Mouse (Mus musculus) liver, embryonic 13.5 days (tissue): ENCODE results near the gene Ninj2. TPM values are rescaled to one million over a fixed set of nuclear protein-coding genes. Genes with fewer than 3 reads are reported as not detected.

Source experiments
- ATAC-seq: fragments of 200-750 bp; cut with Nextera tagmentation; 2 replicates; pipeline ENCODE4 v1.8.0; 2017; ENCODE audit warnings: low read depth, mild to moderate bottlenecking, moderate number of reproducible peaks, moderate library complexity
- DNase-seq: peaks from one replicate; pipeline ENCODE4 v3.0.0; 2022
- H3K27ac ChIP-seq: fragments of 300-500 bp; sonication (generic); 2 replicates; pipeline ENCODE4 v1.5.1; 2015; ENCODE audit warnings: moderate library complexity, mild to moderate bottlenecking, inconsistent platforms
- H3K27me3 ChIP-seq: fragments of 300-500 bp; sonication (generic); 2 replicates; pipeline ENCODE4 v1.6.1; 2015; ENCODE audit warnings: mild to moderate bottlenecking, inconsistent platforms
- H3K36me3 ChIP-seq: fragments of 300-500 bp; sonication (generic); 2 replicates; pipeline ENCODE4 v1.6.1; 2015; ENCODE audit warnings: mild to moderate bottlenecking, inconsistent platforms
- H3K4me1 ChIP-seq: fragments of 300-500 bp; sonication (generic); replicated peaks from 2 replicates; pipeline ENCODE4 v1.6.1; 2015; ENCODE audit warnings: inconsistent platforms
- H3K4me2 ChIP-seq: fragments of 300-500 bp; sonication (generic); 2 replicates; pipeline ENCODE4 v1.6.1; 2015; ENCODE audit warnings: inconsistent platforms, mild to moderate bottlenecking, moderate library complexity
- H3K4me3 ChIP-seq: fragments of 300-500 bp; sonication (generic); replicated peaks from 2 replicates; pipeline ENCODE4 v1.5.1; 2015; ENCODE audit warnings: mild to moderate bottlenecking, inconsistent platforms
- H3K9ac ChIP-seq: fragments of 300-500 bp; sonication (generic); 2 replicates; pipeline ENCODE4 v1.6.1; 2015; ENCODE audit warnings: mild to moderate bottlenecking, inconsistent platforms
- H3K9me3 ChIP-seq: fragments of 300-500 bp; sonication (generic); replicated peaks from 2 replicates; pipeline ENCODE4 v1.6.1; 2016; ENCODE audit warnings: inconsistent platforms
- WGBS: fragments of 180-500 bp; shearing (Covaris S2); methylation state at CpG from one replicate; pipeline ENCODE4 v1.1.7; 2015; ENCODE audit not compliant: insufficient replicate concordance; 5-methylcytosine and 5-hydroxymethylcytosine counted together
- polyA plus RNA-seq: library from polyadenylated mRNA; unstranded; fragments of >200 nt; fragmentation: Nextera tagmentation; extraction: Ambion mirVana; gene quantifications from 2 replicates; pipeline ENCODE4 v1.2.1, GENCODE M21; 2015

Ninj2 gene
- polyA plus RNA-seq, 1 experiment from 2014 or later, result not detected

DNA sequence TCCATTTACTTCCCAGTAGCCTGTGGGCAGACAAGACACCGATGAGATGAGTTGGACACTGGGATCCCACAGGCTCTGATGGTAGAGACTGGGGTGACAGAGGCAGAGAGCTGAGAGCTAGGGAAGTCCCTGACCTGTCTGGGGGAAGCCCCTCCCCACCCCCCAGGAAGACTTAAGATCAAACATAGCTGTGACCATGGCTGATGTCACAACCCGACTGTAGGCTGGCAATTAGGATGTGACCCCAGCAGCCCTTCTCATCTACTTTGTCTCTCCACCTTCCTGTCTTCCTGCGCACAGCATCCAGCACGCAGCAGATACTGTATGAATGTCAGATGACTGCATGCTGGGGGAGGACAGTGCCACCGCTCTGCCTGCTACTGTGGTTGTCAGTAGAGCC is 113.4 kb downstream of the Ninj2 start:
- peaks cover 8% of the 10 kb centered on the region for H3K4me1 ChIP-seq
- H3K36me3 ChIP-seq, result no peaks in the 10 kb centered on the region
- no peaks in the 10 kb centered on the region for H3K9me3 ChIP-seq
- peaks cover 30% of the 10 kb centered on the region for H3K27me3 ChIP-seq
- ATAC-seq (no peak), DNase-seq (no peak)
- no peak overlapping the region for H3K27ac ChIP-seq
- WGBS, result 70% methylated on average over 5 of the region's 5 CpGs
- no peak overlapping the region for H3K4me3 ChIP-seq
- no peak overlapping the region for H3K4me2 ChIP-seq
- no peak overlapping the region for H3K9ac ChIP-seq

DNA sequence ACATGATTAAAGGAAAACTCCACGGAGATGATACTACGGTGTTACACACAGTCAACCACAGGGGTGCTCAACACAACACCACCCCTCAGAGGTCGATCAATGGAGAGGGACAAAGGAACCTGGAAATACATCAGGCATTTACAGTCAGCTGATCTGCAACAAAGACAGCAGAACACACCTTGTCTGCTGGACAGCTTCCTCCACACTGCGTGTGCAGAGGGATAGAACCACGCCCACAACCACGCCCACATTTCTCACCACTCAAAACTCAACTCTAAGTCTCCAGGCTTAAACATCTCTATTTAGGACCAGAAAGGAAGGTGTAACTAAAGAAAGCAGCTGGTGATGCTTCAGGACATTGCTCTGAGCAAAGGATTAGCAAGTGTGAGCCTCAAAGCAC is 118.4 kb downstream of the Ninj2 start:
- Histone ChIP-seq H3K36me3 (no peaks in the 10 kb centered on the region), H3K27ac (peak overlapping the region; percentile 36; the same call in 1 of the 2 replicates), H3K4me3 (no peak overlapping the region), H3K4me1 (peaks cover 37% of the 10 kb centered on the region), H3K4me2 (no peak overlapping the region), H3K9me3 (no peaks in the 10 kb centered on the region), H3K27me3 (peaks cover 7% of the 10 kb centered on the region; the same call in 1 of the 2 replicates), H3K9ac (no peak overlapping the region)
- DNase-seq (peak; percentile 37), ATAC-seq (0 out of 2 replicates have a peak, but pooled peaks have one; percentile 31)
- 46% methylated on average over 6 of the region's 6 CpGs for WGBS

DNA sequence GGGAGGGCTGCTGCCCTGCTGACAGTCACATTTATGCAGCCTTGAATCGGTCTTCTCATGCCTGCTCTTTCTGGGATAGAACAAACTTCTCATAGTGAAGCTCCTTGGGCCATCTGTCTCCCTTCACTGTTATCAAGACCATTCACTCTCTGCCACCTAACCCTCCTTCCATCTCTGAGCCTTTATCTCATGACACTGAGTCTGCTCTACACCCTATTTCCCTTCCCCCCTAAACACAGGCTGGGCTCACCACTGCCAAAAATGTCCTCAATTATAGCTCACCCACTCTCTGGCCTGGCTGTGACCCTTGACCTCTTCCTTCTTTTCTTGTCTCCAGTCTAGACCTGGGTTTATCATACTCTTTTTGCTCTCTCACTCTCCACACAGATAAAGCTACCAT is 123.6 kb downstream of the Ninj2 start:
- H3K4me3 ChIP-seq, result peak overlapping the region; percentile 23
- H3K27me3 ChIP-seq, result no peaks in the 10 kb centered on the region
- no peaks in the 10 kb centered on the region for H3K9me3 ChIP-seq
- H3K4me2 ChIP-seq, result peak overlapping the region; percentile 58
- DNase-seq, result peak; percentile 71
- H3K27ac ChIP-seq, result peak overlapping the region; percentile 97
- no peaks in the 10 kb centered on the region for H3K36me3 ChIP-seq
- H3K9ac ChIP-seq, result peak overlapping the region; percentile 73
- ATAC-seq, result peak; percentile 100
- H3K4me1 ChIP-seq, result peaks cover 51% of the 10 kb centered on the region
- WGBS, result 8% methylated on average over 1 of the region's 1 CpGs

DNA sequence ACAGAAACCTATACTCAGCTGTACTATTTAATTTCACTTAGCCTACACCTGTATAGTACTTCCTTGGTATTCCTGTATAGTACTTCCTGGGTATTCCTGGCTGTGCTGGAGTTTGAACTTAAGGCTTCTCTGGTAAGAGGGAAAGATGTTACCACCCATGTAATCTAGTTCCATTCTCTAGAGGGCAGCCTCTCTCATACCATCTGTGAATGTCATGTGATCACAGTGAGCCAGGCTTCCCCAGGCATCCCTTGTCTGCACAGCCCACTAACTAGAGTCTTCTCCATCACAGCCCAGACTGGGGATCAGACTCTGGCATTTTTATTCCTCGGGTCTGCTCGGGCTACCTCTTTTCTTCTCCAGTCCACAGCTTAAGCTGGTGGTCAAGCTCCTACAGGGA is 126.1 kb downstream of the Ninj2 start:
- Histone ChIP-seq H3K4me1 (peaks cover 46% of the 10 kb centered on the region), H3K4me3 (no peak overlapping the region), H3K36me3 (no peaks in the 10 kb centered on the region), H3K27me3 (no peaks in the 10 kb centered on the region), H3K9ac (no peak overlapping the region), H3K4me2 (no peak overlapping the region), H3K9me3 (no peaks in the 10 kb centered on the region), H3K27ac (peak overlapping the region; percentile 58; the same call in 1 of the 2 replicates)
- 75% methylated on average over 2 of the region's 2 CpGs for WGBS
- no peak for ATAC-seq
- no peak for DNase-seq

DNA sequence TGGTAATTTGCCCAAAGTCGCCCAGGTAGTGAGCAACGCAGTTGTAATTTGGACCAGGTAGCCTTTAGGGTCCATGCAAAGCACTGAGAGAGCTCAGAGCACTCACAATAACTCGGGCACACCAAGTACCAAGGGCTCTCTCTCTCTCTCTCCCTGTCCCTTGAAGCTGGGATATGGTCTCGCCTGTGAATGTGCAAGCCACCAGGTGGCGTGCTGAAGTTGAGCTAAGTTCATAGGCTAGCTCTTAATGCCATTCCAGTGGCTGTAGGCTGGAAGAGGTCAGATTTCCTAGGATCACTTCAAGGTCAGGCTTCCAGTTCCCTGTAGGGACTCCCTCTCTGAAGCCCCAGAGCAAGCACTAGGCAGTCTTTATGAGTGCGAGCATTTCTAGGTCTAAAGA is 129.5 kb downstream of the Ninj2 start:
- Histone ChIP-seq H3K27ac (no peak overlapping the region), H3K9ac (no peak overlapping the region), H3K9me3 (no peaks in the 10 kb centered on the region), H3K27me3 (0 out of 2 replicates have a peak, but pooled peaks cover 4% of the 10 kb centered on the region), H3K4me2 (no peak overlapping the region), H3K36me3 (no peaks in the 10 kb centered on the region), H3K4me3 (no peak overlapping the region), H3K4me1 (peaks cover 12% of the 10 kb centered on the region)
- WGBS, result 18% methylated on average over 6 of the region's 6 CpGs
- peak; percentile 16 for DNase-seq
- peak; percentile 28; the same call in 1 of the 2 replicates for ATAC-seq

DNA sequence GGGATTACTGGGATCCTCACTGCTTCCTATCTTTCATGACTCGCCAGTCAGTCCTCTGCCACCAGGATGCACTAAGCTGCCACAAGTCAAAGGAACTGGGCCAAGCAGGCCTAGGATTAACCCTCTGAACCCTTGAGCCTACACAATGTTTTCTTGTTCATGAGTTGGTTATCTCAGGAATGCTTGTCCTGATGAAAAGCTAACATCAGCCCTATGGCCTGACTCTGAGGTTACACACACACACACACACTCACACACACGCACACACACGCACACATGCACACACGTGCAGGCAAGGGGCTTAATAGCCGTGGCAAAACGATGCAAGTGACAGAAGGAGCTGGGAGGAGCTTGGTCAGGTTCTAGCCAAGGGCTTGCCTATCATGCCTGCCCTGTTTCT is 132.2 kb downstream of the Ninj2 start:
- H3K36me3 ChIP-seq, result no peaks in the 10 kb centered on the region
- DNase-seq (no peak), ATAC-seq (no peak)
- H3K9me3 ChIP-seq, result no peaks in the 10 kb centered on the region
- H3K4me2 ChIP-seq, result no peak overlapping the region
- H3K27me3 ChIP-seq, result 0 out of 2 replicates have a peak, but pooled peaks cover 4% of the 10 kb centered on the region
- no peak overlapping the region for H3K4me3 ChIP-seq
- no peaks in the 10 kb centered on the region; the same call in 1 of the 2 replicates for H3K4me1 ChIP-seq
- WGBS, result 51% methylated on average over 6 of the region's 6 CpGs
- H3K9ac ChIP-seq, result no peak overlapping the region
- no peak overlapping the region for H3K27ac ChIP-seq

DNA sequence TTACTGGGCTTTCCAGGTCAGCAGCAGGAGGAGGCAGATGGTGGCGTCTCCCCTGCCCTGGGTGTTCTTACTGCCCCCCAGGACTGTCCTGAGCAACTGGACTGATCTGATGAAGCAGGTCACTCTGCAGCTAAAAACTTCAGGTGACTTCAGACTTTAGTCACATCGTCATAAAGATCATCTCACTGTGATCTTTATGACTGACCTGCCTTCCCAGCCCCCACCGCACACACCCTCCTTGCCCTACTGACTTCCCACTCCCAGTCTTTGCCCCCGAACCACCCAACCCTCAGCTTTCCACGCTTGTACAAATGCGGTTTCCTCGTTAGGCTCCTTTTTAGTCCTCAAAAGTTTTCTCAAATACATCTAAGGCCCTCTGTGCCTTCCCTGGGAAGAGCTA is 133.9 kb downstream of the Ninj2 start:
- ATAC-seq (no peak), DNase-seq (no peak)
- Histone ChIP-seq H3K4me1 (no peaks in the 10 kb centered on the region), H3K9ac (no peak overlapping the region), H3K27me3 (0 out of 2 replicates have a peak, but pooled peaks cover 4% of the 10 kb centered on the region), H3K36me3 (no peaks in the 10 kb centered on the region), H3K9me3 (no peaks in the 10 kb centered on the region), H3K4me3 (no peak overlapping the region), H3K4me2 (no peak overlapping the region), H3K27ac (no peak overlapping the region)
- 78% methylated on average over 7 of the region's 7 CpGs for WGBS

DNA sequence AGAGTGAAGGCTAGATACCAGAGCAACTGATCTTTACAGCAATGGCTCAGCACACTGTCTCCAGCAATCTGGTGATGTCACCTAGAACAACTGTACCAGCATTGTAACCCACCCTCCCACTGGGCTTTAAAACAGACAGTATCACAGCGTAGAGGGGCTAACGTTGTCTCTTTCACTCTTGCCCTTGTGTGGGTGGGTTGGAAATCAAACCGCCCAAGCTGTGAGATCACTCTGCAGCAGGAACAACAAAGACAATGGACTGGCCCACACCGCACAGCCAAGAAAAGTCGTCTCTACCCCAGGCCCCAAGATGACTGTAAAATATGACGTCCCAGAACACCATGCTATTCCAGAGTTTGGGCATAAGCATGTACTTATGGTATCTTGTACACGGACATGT is 136.7 kb downstream of the Ninj2 start:
- Histone ChIP-seq H3K27ac (no peak overlapping the region), H3K9me3 (no peaks in the 10 kb centered on the region), H3K4me2 (no peak overlapping the region), H3K4me3 (no peak overlapping the region), H3K9ac (no peak overlapping the region), H3K4me1 (no peaks in the 10 kb centered on the region), H3K27me3 (peaks cover 13% of the 10 kb centered on the region; the same call in 1 of the 2 replicates), H3K36me3 (no peaks in the 10 kb centered on the region)
- ATAC-seq (no peak), DNase-seq (no peak)
- WGBS, result 56% methylated on average over 7 of the region's 7 CpGs

DNA sequence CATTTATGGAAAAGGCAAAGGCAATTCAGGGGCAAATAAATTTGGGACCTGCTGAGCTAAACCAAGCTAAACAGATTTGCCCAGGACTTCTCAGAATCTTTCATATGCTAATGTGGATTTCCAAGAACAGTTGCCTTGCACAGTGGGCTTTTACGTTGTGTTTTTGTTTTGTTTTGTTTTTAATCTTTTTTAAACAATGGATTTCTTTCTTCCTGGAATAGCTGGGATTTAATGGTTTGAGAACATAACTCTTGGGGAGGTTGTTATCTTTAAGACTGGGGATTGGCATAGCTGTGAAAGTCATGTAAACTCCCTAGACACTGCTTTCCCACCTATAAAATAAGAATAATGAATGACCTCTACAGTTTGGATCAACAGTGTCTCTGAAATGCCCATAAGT is 137.3 kb downstream of the Ninj2 start:
- Histone ChIP-seq H3K9me3 (no peaks in the 10 kb centered on the region), H3K27ac (no peak overlapping the region)

DNA sequence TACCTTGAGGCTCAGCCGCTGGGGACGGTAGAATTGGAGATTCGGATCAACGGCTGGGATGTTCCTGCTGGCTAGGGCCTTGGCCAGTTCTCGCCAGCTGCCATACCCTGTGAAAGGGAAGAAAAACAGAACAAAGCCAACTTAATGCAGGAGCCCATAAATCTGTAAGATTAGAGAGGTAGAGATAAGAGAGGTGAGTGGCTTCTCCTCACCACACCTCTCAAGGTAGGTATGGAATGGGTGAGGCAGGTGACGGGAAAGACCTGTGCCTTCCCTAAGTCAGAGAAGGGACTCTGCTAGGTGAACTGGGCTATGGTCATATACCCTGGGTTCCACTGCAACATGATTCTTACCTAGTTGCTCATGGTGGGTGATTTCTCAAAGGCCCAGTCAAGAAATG is 139.7 kb downstream of the Ninj2 start:
- H3K4me3 ChIP-seq, result no peak overlapping the region
- no peak overlapping the region for H3K9ac ChIP-seq
- no peaks in the 10 kb centered on the region for H3K4me1 ChIP-seq
- no peak overlapping the region for H3K4me2 ChIP-seq
- no peak for ATAC-seq
- H3K36me3 ChIP-seq, result no peaks in the 10 kb centered on the region
- no peak overlapping the region for H3K27ac ChIP-seq
- H3K9me3 ChIP-seq, result no peaks in the 10 kb centered on the region
- WGBS, result 76% methylated on average over 6 of the region's 6 CpGs
- peaks cover 9% of the 10 kb centered on the region; the same call in 1 of the 2 replicates for H3K27me3 ChIP-seq
- no peak for DNase-seq

More for the DNA sequence above, 137.3 kb downstream of the Ninj2 start:
- Histone ChIP-seq H3K4me2 (no peak overlapping the region), H3K27me3 (peaks cover 13% of the 10 kb centered on the region; the same call in 1 of the 2 replicates), H3K9ac (no peak overlapping the region), H3K36me3 (no peaks in the 10 kb centered on the region), H3K4me1 (no peaks in the 10 kb centered on the region), H3K4me3 (no peak overlapping the region)
- 40% methylated on average over 1 of the region's 1 CpGs for WGBS
- no peak for ATAC-seq
- no peak for DNase-seq

DNA sequence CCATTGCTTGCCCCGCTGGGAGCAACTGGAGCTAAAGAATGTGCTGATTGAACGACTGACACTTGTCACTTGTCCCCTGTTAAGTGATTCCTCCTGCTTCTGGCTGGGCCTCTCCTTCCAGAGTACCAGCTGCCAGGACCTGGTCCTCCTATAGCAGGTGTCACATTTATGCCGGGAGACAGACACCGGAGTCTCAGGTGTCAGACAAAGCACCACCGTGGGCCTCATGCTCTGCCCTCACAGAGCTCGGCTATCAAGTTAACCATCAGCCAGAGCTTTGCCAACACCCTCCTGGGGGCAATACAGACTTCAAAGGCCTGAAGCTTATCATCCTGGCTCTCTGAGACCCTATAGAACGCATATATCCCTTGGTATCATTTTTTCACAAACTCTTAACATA is 142.7 kb downstream of the Ninj2 start:
- no peaks in the 10 kb centered on the region for H3K36me3 ChIP-seq
- WGBS, result 58% methylated on average over 7 of the region's 7 CpGs
- no peak overlapping the region for H3K4me3 ChIP-seq
- H3K4me1 ChIP-seq, result no peaks in the 10 kb centered on the region
- peaks cover 9% of the 10 kb centered on the region; the same call in 1 of the 2 replicates for H3K27me3 ChIP-seq
- no peak for ATAC-seq
- H3K9me3 ChIP-seq, result no peaks in the 10 kb centered on the region
- H3K4me2 ChIP-seq, result no peak overlapping the region
- H3K9ac ChIP-seq, result no peak overlapping the region
- no peak overlapping the region for H3K27ac ChIP-seq
- DNase-seq, result no peak

DNA sequence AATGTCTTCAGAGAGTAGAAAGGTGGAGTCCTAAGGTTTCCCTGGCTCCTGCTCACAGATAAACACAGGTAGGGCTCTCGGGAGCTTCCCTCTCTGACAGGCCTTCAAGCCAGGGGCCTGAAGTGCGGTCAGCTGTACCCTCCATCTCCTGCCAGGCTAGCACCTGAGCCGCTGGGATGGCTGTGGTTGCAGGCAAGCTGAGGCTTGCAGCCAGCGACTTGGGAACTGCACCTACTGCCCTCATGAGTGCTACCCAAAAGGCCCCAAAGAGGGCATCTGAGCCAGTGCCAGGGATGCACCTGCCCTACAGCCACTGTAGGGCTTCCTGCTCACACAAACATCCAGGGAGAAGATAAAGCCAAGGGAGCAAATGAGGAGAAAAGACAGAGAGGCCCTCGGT is 147.3 kb downstream of the Ninj2 start:
- Histone ChIP-seq H3K9ac (no peak overlapping the region), H3K27ac (no peak overlapping the region), H3K4me2 (no peak overlapping the region), H3K9me3 (no peaks in the 10 kb centered on the region), H3K36me3 (no peaks in the 10 kb centered on the region), H3K4me1 (no peaks in the 10 kb centered on the region), H3K4me3 (no peak overlapping the region), H3K27me3 (no peaks in the 10 kb centered on the region)
- ATAC-seq, result no peak
- WGBS, result 51% methylated on average over 5 of the region's 5 CpGs
- DNase-seq, result no peak
